Mouse (Mus musculus): ENCODE results near the gene Sirpa. TPM values are rescaled to one million over a fixed set of nuclear protein-coding genes. Genes with fewer than 3 reads are reported as not detected.

Sirpa gene
- polyA plus RNA-seq, 1 experiment from 2014 or later = 30.1 TPM

DNA sequence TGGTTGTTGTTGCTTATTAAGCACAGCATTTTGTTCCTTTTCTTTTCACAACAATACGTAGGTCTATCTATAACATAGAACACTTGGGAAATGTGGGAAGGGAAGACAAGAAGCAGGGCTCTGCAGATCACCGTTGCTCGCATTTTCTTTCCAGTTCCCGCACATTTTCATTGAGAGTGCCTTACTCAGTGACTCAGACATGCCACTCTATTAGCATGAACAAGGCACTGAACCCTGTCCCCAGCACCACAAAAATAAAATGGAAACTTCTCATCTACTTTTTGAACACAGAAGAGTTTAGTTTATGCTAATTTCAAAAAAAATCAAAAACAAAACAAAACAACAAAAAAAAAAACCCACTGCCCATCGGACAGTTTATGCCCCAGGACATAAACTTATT lies 34.5 kb downstream of the Sirpa start:
- H3K4me2 ChIP-seq (replicated peaks; ENCODE audit: low read depth, low read length) = no peak overlapping the region
- H3K4me1 ChIP-seq (ENCODE audit: insufficient read depth, low read depth, low read length) = no peaks in the 10 kb centered on the region

DNA sequence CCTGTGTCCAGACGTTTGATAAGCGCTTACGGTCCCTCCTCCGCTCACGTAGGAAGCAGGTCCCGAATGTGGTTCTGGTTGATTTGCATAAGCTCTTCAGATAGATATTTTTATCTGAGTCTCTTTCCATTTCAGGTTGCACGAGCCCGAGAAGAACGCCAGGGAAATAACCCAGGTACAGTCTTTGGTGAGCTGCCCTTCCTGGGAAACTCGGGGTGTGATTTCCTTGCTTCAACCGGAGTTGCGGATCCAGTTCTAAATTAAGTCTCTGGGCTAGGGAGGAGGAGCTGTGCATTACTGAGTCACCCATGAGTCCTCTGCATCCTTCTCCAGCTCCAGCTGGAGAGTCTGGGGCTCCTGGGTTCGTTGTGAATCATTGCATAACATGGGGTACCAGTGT lies 35.2 kb downstream of the Sirpa start:
- Histone ChIP-seq H3K27me3 (replicated peaks; ENCODE audit: insufficient read depth, low read length) (no peaks in the 10 kb centered on the region), H3K4me2 (replicated peaks; ENCODE audit: low read depth, low read length) (no peak overlapping the region), H3K4me3 (ENCODE audit: low read depth, low read length) (no peak overlapping the region), H3K9ac (replicated peaks; ENCODE audit: low read depth) (no peak overlapping the region), H3K27ac (ENCODE audit: low read length) (no peak overlapping the region), H3K9me3 (ENCODE audit: low read length) (no peaks in the 10 kb centered on the region), H3K36me3 (ENCODE audit: insufficient read depth, low read length) (no peaks in the 10 kb centered on the region), H3K4me1 (ENCODE audit: insufficient read depth, low read depth, low read length) (no peaks in the 10 kb centered on the region)
- TF ChIP-seq CTCF (IDR thresholded peaks at IDR 0.05) (no peak), EP300 (IDR thresholded peaks at IDR 0.05) (no peak)
- 71% methylated on average over 13 of the region's 13 CpGs for WGBS
- ATAC-seq (no peak), DNase-seq (ENCODE audit: low spot score) (no peak)

More for the DNA sequence above, 34.5 kb downstream of the Sirpa start:
- H3K27me3 ChIP-seq (replicated peaks; ENCODE audit: insufficient read depth, low read length) = no peaks in the 10 kb centered on the region
- WGBS = 93% methylated on average over 5 of the region's 5 CpGs
- H3K9me3 ChIP-seq (ENCODE audit: low read length) = no peaks in the 10 kb centered on the region
- no peaks in the 10 kb centered on the region for H3K36me3 ChIP-seq (ENCODE audit: insufficient read depth, low read length)
- H3K4me3 ChIP-seq (ENCODE audit: low read depth, low read length) = no peak overlapping the region
- TF ChIP-seq CTCF (IDR thresholded peaks at IDR 0.05) = no peak
- DNase-seq (ENCODE audit: low spot score) = no peak
- no peak overlapping the region for H3K9ac ChIP-seq (replicated peaks; ENCODE audit: low read depth)
- ATAC-seq = no peak
- no peak overlapping the region for H3K27ac ChIP-seq (ENCODE audit: low read length)

DNA sequence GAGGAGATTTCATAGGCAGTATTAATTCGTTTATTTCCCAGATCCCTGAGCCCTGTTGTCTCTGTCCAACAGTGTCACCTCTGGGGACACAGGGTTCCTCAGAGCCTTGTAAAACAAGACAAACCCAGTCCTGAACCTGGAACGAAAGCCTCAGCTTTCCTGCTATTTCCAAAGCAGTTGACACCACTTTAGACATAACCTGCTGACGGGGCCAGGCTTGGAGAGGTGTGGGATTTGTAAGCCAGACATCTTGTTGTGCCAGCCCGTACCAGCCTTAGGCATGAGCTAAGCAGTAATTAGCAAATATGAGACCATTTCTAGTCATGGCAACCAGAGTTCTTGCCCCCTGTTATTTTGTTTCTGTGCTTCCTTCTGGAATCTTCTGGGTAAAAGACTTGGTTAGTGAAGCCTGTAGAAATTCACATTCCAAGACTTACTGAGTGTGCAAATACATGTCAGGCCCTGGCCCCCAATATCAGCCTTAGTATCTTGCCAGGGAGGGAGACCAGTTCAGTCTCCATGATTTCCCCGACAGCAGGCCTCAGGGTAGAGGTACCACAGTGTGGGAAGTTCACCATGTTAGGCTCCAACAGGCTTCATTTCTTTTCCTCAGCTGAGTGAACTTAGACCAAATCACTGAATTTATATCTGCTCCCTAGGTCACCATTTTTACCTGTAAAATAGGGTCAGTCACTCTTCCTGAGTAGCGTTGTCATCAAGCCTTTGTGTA lies 36.0 kb downstream of the Sirpa start:
- Histone ChIP-seq H3K27ac (ENCODE audit: low read length) (no peak overlapping the region), H3K9me3 (ENCODE audit: low read length) (no peaks in the 10 kb centered on the region), H3K4me3 (ENCODE audit: low read depth, low read length) (no peak overlapping the region), H3K4me1 (ENCODE audit: insufficient read depth, low read depth, low read length) (no peaks in the 10 kb centered on the region; the same call in 1 of the 2 replicates), H3K4me2 (replicated peaks; ENCODE audit: low read depth, low read length) (no peak overlapping the region), H3K9ac (replicated peaks; ENCODE audit: low read depth) (no peak overlapping the region), H3K27me3 (replicated peaks; ENCODE audit: insufficient read depth, low read length) (no peaks in the 10 kb centered on the region), H3K36me3 (ENCODE audit: insufficient read depth, low read length) (no peaks in the 10 kb centered on the region)
- DNase-seq (ENCODE audit: low spot score) (no peak), ATAC-seq (no peak)
- 88% methylated on average over 6 of the region's 6 CpGs for WGBS
- TF ChIP-seq EP300 (IDR thresholded peaks at IDR 0.05) (no peak), CTCF (IDR thresholded peaks at IDR 0.05) (no peak)

DNA sequence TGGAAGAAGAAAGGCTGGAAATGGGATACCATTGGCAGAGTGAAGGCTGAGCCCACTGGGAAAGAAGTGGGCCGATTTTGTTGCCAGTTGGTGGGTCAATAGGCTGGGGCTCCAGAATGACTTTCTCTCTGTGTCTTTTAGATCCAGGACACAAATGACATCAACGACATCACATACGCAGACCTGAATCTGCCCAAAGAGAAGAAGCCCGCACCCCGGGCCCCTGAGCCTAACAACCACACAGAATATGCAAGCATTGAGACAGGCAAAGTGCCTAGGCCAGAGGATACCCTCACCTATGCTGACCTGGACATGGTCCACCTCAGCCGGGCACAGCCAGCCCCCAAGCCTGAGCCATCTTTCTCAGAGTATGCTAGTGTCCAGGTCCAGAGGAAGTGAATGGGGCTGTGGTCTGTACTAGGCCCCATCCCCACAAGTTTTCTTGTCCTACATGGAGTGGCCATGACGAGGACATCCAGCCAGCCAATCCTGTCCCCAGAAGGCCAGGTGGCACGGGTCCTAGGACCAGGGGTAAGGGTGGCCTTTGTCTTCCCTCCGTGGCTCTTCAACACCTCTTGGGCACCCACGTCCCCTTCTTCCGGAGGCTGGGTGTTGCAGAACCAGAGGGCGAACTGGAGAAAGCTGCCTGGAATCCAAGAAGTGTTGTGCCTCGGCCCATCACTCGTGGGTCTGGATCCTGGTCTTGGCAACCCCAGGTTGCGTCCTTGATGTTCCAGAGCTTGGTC lies 37.3 kb downstream of the Sirpa start:
- WGBS = 95% methylated on average over 15 of the region's 15 CpGs
- TF ChIP-seq CTCF (IDR thresholded peaks at IDR 0.05) = no peak
- no peak for TF ChIP-seq EP300 (IDR thresholded peaks at IDR 0.05)

DNA sequence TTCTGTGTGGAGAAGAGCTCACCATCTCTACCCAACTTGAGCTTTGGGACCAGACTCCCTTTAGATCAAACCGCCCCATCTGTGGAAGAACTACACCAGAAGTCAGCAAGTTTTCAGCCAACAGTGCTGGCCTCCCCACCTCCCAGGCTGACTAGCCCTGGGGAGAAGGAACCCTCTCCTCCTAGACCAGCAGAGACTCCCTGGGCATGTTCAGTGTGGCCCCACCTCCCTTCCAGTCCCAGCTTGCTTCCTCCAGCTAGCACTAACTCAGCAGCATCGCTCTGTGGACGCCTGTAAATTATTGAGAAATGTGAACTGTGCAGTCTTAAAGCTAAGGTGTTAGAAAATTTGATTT lies 37.9 kb downstream of the Sirpa start:
- ATAC-seq (no peak), DNase-seq (ENCODE audit: low spot score) (peak; percentile 21)
- Histone ChIP-seq H3K27me3 (replicated peaks; ENCODE audit: insufficient read depth, low read length) (no peaks in the 10 kb centered on the region), H3K9ac (replicated peaks; ENCODE audit: low read depth) (no peak overlapping the region), H3K27ac (ENCODE audit: low read length) (no peak overlapping the region), H3K36me3 (ENCODE audit: insufficient read depth, low read length) (no peaks in the 10 kb centered on the region), H3K9me3 (ENCODE audit: low read length) (no peaks in the 10 kb centered on the region), H3K4me3 (ENCODE audit: low read depth, low read length) (no peak overlapping the region), H3K4me2 (replicated peaks; ENCODE audit: low read depth, low read length) (no peak overlapping the region), H3K4me1 (ENCODE audit: insufficient read depth, low read depth, low read length) (peaks cover 4% of the 10 kb centered on the region; the same call in 1 of the 2 replicates)
- no peak for TF ChIP-seq EP300 (IDR thresholded peaks at IDR 0.05)
- no peak for TF ChIP-seq CTCF (IDR thresholded peaks at IDR 0.05)
- 89% methylated on average over 3 of the region's 3 CpGs for WGBS

More for the DNA sequence above, 37.3 kb downstream of the Sirpa start:
- no peak overlapping the region for H3K4me2 ChIP-seq (replicated peaks; ENCODE audit: low read depth, low read length)
- no peaks in the 10 kb centered on the region for H3K27me3 ChIP-seq (replicated peaks; ENCODE audit: insufficient read depth, low read length)
- no peaks in the 10 kb centered on the region for H3K36me3 ChIP-seq (ENCODE audit: insufficient read depth, low read length)
- H3K9ac ChIP-seq (replicated peaks; ENCODE audit: low read depth) = no peak overlapping the region
- H3K4me1 ChIP-seq (ENCODE audit: insufficient read depth, low read depth, low read length) = peaks cover 4% of the 10 kb centered on the region; the same call in 1 of the 2 replicates
- H3K9me3 ChIP-seq (ENCODE audit: low read length) = no peaks in the 10 kb centered on the region
- DNase-seq (ENCODE audit: low spot score) (no peak), ATAC-seq (no peak)
- no peak overlapping the region for H3K27ac ChIP-seq (ENCODE audit: low read length)
- no peak overlapping the region for H3K4me3 ChIP-seq (ENCODE audit: low read depth, low read length)

DNA sequence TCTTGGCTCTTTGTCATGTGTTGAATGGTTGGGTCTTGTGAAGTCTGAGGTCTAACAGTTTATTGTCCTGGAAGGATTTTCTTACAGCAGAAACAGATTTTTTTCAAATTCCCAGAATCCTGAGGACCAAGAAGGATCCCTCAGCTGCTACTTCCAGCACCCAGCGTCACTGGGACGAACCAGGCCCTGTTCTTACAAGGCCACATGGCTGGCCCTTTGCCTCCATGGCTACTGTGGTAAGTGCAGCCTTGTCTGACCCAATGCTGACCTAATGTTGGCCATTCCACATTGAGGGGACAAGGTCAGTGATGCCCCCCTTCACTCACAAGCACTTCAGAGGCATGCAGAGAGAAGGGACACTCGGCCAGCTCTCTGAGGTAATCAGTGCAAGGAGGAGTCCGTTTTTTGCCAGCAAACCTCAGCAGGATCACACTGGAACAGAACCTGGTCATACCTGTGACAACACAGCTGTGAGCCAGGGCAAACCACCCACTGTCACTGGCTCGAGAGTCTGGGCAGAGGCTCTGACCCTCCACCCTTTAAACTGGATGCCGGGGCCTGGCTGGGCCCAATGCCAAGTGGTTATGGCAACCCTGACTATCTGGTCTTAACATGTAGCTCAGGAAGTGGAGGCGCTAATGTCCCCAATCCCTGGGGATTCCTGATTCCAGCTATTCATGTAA lies 38.5 kb downstream of the Sirpa start:
- Histone ChIP-seq H3K4me3 (ENCODE audit: low read depth, low read length) (no peak overlapping the region), H3K27me3 (replicated peaks; ENCODE audit: insufficient read depth, low read length) (no peaks in the 10 kb centered on the region), H3K9me3 (ENCODE audit: low read length) (no peaks in the 10 kb centered on the region), H3K27ac (ENCODE audit: low read length) (no peak overlapping the region), H3K4me1 (ENCODE audit: insufficient read depth, low read depth, low read length) (peaks cover 4% of the 10 kb centered on the region; the same call in 1 of the 2 replicates), H3K36me3 (ENCODE audit: insufficient read depth, low read length) (no peaks in the 10 kb centered on the region), H3K9ac (replicated peaks; ENCODE audit: low read depth) (no peak overlapping the region), H3K4me2 (replicated peaks; ENCODE audit: low read depth, low read length) (no peak overlapping the region)
- WGBS = 78% methylated on average over 7 of the region's 7 CpGs
- DNase-seq (ENCODE audit: low spot score) (no peak), ATAC-seq (no peak)
- TF ChIP-seq EP300 (IDR thresholded peaks at IDR 0.05) = no peak
- TF ChIP-seq CTCF (IDR thresholded peaks at IDR 0.05) = no peak

All from lung, postnatal 0 days (tissue).